Mouse (Mus musculus): ENCODE data around the gene Pros1. TPM values are rescaled to one million over a fixed set of nuclear protein-coding genes. Genes with fewer than 3 reads are reported as not detected.

Pros1 gene
- polyA plus RNA-seq (2016; fragmentation: Nextera tagmentation; extraction: Ambion mirVana) = 15.2 and 17.4 TPM in 2 replicates

DNA sequence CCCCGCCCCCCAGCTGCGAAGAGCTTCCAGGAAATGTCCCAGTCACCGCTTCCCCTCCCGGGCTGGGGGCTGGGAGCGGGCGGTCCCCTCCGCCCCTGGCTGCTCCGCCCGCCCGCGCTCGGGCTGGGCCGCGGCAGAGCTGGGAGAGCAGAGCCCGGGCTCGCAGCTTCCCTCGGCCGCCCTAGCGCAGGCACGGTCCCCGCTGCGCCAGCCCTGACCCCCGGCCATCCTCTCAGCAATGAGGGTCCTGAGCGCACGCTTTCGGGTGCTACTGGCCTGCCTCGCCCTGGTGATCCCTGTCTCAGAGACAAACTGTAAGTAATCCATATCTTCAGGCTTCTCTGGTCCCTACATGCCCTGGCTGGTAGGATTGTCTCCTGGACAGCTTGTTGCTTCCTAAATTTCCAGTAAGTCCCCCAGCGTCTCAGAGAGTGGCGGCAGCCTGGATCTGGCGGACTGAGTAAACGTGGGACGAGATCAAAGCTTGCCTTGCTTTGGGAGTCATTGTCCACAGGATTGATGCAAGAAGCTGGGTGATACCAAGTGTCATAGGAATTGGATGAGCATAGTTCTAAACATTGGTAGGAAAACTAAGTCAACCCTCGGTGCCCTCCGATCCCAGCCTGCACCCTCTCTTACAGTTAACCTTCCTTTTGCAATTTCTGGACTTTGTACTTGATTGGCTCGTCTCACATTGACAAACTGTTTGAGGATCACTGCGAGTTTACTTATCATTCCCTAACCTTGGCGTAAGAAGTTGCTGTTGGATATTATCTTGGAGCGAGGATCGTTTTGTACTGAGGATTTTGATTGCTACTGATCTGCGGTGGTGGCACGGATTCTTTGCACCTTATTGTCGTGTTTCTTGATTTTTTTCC lies at the start of gene Pros1:
Gene Pros1 (plus strand): TSS at position 117 of the 878 bp plus-strand sequence.
- 4% methylated on average over 42 of the region's 42 CpGs for WGBS
- DNase-seq (ENCODE audit: low spot score) = peak; percentile 87
- no peaks in the 10 kb centered on the region for H3K27me3 ChIP-seq (ENCODE audit: insufficient read depth, poor library complexity, severe bottlenecking)
- no peaks in the 10 kb centered on the region for H3K9me3 ChIP-seq
- peak within 1 kb of the TSS; percentile 93 for H3K27ac ChIP-seq
- peak within 1 kb of the TSS; percentile 76 for H3K4me3 ChIP-seq
- H3K4me1 ChIP-seq = no peaks in the 10 kb centered on the region; the same call in 1 of the 2 replicates
- H3K36me3 ChIP-seq = no peaks in the 10 kb centered on the region

DNA sequence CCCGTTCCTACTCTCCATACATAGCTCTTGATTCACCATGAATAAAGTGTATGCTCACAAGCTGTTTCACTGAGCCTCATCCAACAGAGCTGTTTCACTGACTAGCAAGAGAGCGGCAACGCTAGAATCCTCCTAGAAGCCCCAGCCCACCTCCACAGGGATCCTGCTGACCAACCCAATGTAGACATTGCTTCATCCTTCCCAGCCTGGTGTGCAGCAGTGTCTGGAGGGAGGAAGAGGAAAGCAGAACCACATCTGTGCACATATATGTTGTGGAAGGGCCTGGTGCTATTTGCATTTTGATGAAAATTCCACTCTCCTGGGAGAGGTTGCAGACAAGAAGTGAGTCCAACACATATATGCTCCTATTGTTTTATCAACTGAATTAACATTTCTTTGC lies 49.5 kb upstream of the Pros1 start:
- H3K4me3 ChIP-seq = no peak overlapping the region
- peaks cover under 1% of the 10 kb centered on the region; the same call in 1 of the 2 replicates for H3K4me1 ChIP-seq
- peaks cover 8% of the 10 kb centered on the region; the same call in 1 of the 2 replicates for H3K36me3 ChIP-seq
- H3K9me3 ChIP-seq = no peaks in the 10 kb centered on the region
- H3K27ac ChIP-seq = no peak overlapping the region
- WGBS = 91% methylated on average over 3 of the region's 3 CpGs
- no peak for DNase-seq (ENCODE audit: low spot score)
- H3K27me3 ChIP-seq (ENCODE audit: insufficient read depth, poor library complexity, severe bottlenecking) = no peaks in the 10 kb centered on the region

DNA sequence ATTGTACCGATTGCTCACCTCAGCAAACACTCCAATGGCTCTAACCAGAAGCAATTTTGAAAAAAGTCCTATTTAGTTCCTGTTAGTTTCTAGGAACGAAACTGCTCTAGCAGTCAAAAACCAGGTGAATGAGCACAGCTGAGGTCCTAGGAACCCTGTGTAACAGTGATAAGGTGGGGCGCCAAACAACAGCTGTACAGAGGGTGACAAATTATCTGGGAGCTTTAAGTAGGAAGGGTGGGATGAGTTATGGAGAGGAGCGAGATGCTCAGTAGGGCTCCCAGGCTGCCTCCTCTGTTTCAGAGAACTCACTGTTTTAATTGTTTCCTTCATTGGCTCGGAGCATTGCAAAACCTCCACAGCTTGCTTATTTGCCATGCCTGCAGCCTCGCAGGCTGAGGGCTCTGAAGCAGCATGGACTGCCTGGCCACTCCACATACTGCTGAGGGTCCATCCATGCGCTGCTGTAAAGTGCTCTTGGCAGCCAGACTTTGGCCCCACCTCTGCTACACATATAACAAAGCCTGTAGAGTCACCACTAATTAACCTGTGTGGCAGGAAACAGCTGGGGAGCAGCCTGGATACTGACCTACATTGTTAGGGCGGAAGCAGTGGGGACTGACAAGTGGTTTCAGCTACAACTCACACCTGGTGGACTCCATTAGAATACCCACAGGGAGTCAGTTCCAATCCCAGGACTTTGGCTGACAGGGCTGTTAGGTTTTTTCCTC lies 46.7 kb upstream of the Pros1 start:
- no peaks in the 10 kb centered on the region for H3K9me3 ChIP-seq
- no peak for DNase-seq (ENCODE audit: low spot score)
- H3K27ac ChIP-seq = no peak overlapping the region
- no peaks in the 10 kb centered on the region for H3K4me1 ChIP-seq
- no peak overlapping the region for H3K4me3 ChIP-seq
- H3K36me3 ChIP-seq = peaks cover 4% of the 10 kb centered on the region; the same call in 1 of the 2 replicates
- no peaks in the 10 kb centered on the region for H3K27me3 ChIP-seq (ENCODE audit: insufficient read depth, poor library complexity, severe bottlenecking)
- WGBS = 58% methylated on average over 8 of the region's 8 CpGs

DNA sequence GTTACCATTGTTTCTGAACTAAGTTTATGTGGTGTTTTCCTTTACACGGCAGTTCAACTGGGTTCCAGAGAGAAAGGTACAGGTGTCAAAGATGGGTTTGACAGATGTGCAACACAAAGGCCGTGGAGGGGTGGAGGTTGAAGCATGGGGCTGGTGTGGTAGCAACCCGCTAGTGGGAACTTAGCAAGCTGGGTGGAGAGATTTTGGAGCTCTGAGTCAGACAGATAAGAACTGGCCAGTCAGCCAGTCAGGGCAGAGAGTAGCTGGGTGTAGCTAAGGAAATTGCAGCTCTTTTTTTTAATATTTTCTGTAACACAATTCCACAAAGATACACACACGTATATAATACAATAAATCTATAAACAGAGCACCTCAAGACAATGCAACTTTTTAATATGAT lies 43.3 kb upstream of the Pros1 start:
- Histone ChIP-seq H3K27ac (no peak overlapping the region), H3K9me3 (no peaks in the 10 kb centered on the region), H3K36me3 (peaks cover 2% of the 10 kb centered on the region; the same call in 1 of the 2 replicates), H3K27me3 (ENCODE audit: insufficient read depth, poor library complexity, severe bottlenecking) (no peaks in the 10 kb centered on the region), H3K4me3 (no peak overlapping the region), H3K4me1 (no peaks in the 10 kb centered on the region)
- no peak for DNase-seq (ENCODE audit: low spot score)
- 72% methylated on average over 4 of the region's 4 CpGs for WGBS

DNA sequence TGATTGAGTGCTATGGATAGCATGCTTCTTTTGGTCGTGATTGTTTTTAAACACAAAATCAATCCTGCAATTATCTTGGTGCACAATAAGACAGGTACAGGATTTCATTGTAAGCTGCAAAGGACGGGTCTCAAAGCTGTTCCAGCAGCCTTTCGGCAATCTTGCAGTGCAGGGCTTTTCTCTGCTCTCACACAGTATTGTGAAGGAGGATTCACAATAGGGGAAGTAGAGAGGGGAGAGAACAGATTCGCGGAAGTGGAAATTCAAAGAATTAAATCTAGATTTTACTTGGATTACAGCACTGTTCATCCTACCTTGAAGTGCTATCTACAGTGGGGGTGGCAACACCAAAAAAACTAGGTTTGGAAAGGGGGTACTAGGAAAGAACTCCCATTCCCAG lies 40.3 kb upstream of the Pros1 start:
- Histone ChIP-seq H3K4me3 (no peak overlapping the region), H3K36me3 (peaks cover 2% of the 10 kb centered on the region; the same call in 1 of the 2 replicates), H3K27ac (no peak overlapping the region), H3K27me3 (ENCODE audit: insufficient read depth, poor library complexity, severe bottlenecking) (no peaks in the 10 kb centered on the region), H3K9me3 (no peaks in the 10 kb centered on the region), H3K4me1 (no peaks in the 10 kb centered on the region)
- DNase-seq (ENCODE audit: low spot score) = no peak
- WGBS = 89% methylated on average over 5 of the region's 5 CpGs

DNA sequence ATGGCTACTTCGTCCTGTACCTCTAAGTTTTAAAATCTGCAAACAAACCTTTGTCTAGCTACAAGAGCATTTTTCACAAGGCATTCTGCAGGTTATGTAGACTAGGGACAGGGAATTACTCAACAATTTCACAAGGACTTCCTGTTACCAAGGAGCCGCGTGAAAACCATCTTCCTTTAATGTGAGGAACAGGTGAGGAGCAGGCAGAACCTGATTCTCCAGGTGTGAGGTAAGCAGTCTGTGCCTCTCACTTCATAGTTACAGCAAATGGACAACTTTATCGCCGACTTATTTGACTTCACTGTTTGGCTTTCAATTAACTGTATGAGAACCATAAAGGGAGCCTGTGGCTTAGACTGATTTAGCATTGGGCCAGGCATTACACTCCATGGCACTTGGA lies 39.6 kb upstream of the Pros1 start, which contains the start of gene Stx19:
Gene Stx19 (plus strand): TSS at position 186 of the 400 bp plus-strand sequence.
- Histone ChIP-seq H3K4me3 (no peak within 1 kb of the TSS), H3K27me3 (ENCODE audit: insufficient read depth, poor library complexity, severe bottlenecking) (no peaks in the 10 kb centered on the region), H3K27ac (no peak within 1 kb of the TSS), H3K9me3 (no peaks in the 10 kb centered on the region), H3K4me1 (no peaks in the 10 kb centered on the region), H3K36me3 (peaks cover 2% of the 10 kb centered on the region; the same call in 1 of the 2 replicates)
- no peak for DNase-seq (ENCODE audit: low spot score)
- 82% methylated on average over 5 of the region's 5 CpGs for WGBS

DNA sequence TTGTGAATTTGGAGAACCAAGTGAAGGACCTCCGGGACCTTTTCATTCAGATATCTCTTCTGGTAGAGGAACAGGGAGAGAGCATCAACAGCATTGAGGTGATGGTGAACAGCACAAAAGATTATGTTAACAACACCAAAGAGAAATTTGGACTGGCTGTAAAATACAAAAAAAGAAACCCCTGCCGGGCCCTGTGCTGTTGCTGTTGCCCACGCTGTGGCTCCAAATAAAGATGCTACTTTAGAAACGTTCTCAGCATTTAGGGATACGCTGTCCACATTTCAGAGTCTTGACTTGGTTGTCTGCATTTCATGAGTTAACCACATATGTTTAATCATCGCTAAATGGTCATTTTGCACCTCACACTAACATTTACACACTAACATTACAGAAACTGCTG lies 31.6 kb upstream of the Pros1 start:
- Histone ChIP-seq H3K27me3 (ENCODE audit: insufficient read depth, poor library complexity, severe bottlenecking) (no peaks in the 10 kb centered on the region), H3K4me1 (no peaks in the 10 kb centered on the region), H3K27ac (no peak overlapping the region), H3K9me3 (no peaks in the 10 kb centered on the region), H3K4me3 (no peak overlapping the region), H3K36me3 (no peaks in the 10 kb centered on the region)
- WGBS = 91% methylated on average over 6 of the region's 6 CpGs
- DNase-seq (ENCODE audit: low spot score) = no peak

DNA sequence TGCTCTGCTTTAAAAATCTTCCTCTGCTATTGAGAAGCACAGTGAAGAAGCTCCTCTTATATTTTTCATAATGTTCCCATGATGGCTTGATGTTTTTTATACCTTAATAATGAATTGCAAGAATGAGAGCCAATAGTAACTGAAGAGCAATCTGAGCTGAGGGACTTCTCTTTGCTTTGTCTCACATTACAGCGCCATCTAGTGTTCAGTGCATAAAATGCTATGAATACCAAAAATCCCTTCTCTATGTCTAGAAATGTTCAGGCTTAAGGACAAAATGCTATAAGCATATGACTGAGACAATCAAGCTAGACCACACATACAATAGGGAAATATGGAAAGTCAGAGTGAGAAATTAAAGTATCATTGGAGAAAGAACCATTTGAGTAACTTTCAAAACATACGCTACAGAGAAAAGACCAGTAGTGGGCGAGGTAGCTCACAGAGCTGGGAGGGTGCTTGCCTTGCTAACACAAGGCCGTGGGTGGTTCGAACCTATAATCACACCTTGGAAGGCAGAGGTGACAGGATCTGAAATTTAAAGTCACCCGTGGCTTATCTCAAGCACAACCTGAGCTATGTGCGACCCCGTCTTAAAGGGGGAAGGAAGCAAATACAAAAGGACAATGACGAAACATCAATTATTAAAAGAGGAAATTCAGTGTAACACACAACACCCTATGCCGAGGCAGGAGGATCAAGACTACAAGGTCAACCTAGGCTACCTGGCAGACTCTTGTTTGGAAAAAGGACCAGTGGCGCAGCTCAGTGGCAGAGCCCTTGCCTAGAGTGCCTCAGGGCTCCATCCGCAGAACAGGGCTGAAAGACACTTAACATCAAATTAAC lies 27.7 kb upstream of the Pros1 start:
- Histone ChIP-seq H3K4me3 (no peak overlapping the region), H3K4me1 (no peaks in the 10 kb centered on the region), H3K27ac (no peak overlapping the region), H3K27me3 (ENCODE audit: insufficient read depth, poor library complexity, severe bottlenecking) (no peaks in the 10 kb centered on the region), H3K36me3 (no peaks in the 10 kb centered on the region), H3K9me3 (no peaks in the 10 kb centered on the region)
- 75% methylated on average over 12 of the region's 12 CpGs for WGBS
- DNase-seq (ENCODE audit: low spot score) = no peak

DNA sequence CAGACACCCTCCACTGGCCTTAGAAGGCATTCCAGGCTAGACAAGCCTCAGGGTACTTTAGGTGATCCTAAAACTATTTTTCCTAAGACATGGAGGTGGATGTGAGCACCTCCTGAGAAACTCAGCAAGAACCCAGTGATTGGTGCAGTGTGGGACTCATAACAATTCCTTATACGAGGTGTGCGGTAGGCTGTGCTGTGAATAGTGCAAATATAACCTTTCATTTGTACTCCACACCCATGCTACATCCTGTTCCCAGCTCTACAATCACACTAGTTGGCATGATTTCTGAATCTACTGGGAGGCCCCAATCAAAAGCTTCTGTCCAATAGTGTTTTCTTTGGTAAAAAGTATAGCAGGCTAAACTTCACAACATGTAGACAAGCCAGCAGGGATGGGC lies 22.1 kb upstream of the Pros1 start:
- WGBS = 82% methylated on average over 2 of the region's 2 CpGs
- Histone ChIP-seq H3K9me3 (no peaks in the 10 kb centered on the region), H3K4me3 (no peak overlapping the region), H3K36me3 (no peaks in the 10 kb centered on the region), H3K27ac (no peak overlapping the region), H3K4me1 (no peaks in the 10 kb centered on the region), H3K27me3 (ENCODE audit: insufficient read depth, poor library complexity, severe bottlenecking) (no peaks in the 10 kb centered on the region)
- DNase-seq (ENCODE audit: low spot score) = no peak

DNA sequence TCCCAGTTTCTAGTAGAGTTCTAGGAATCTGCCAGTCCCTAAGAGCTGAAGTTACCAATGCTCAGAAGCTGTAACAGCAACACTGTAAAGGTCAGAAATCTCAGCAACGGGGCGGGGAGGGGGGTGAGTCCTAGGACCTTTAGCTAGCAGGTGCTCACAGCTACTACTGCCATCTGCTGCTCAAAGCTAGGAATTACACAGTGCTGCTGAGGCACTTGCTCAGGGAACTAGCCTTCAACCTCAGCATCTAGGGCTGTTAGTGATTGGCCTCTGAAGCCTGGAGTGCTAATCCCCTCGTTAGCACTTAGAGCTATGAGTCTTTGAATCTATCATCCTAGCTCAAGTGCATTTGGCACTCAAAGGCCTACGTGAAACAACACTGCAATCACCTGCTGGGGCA lies 21.6 kb upstream of the Pros1 start:
- Histone ChIP-seq H3K36me3 (no peaks in the 10 kb centered on the region), H3K9me3 (no peaks in the 10 kb centered on the region), H3K27ac (no peak overlapping the region), H3K27me3 (ENCODE audit: insufficient read depth, poor library complexity, severe bottlenecking) (no peaks in the 10 kb centered on the region), H3K4me1 (no peaks in the 10 kb centered on the region), H3K4me3 (no peak overlapping the region)
- DNase-seq (ENCODE audit: low spot score) = no peak
- WGBS = 14% methylated on average over 4 of the region's 4 CpGs

DNA sequence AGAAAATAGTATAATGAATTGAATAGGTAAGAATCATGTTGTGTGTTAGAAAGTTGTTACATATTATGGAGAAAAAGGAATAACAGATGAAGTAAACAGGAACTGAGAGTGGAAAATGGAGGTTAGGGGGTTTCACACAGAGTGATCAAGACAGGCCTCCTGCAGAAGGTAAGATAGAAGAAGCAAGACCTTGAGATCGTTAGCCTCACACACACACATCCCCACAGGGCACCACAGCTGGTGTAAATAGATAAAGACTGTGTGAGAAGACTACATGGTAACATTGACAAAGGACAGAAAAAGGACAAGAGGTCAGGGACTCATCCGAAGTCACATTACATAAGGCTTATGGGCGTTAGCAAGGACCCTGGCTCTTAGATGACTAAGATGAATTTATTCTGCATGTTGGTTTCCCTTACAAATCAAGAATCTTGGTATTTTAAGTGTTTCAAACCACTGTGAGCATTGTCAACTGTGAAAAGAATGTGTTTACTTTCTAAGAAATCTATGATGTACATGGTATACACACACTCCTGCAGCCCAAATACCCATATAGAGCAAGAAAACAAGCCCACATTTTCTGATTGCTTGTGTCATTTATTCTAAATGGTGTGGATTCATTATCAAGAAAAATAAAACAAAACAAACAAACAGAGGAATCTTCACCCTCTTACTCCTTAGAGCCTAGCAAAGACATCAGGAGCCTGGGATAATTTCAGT lies 19.9 kb upstream of the Pros1 start:
- 46% methylated on average over 3 of the region's 3 CpGs for WGBS
- Histone ChIP-seq H3K36me3 (no peaks in the 10 kb centered on the region), H3K4me3 (no peak overlapping the region), H3K27me3 (ENCODE audit: insufficient read depth, poor library complexity, severe bottlenecking) (no peaks in the 10 kb centered on the region), H3K9me3 (no peaks in the 10 kb centered on the region), H3K27ac (no peak overlapping the region), H3K4me1 (no peaks in the 10 kb centered on the region)
- peak; percentile 83 for DNase-seq (ENCODE audit: low spot score)

DNA sequence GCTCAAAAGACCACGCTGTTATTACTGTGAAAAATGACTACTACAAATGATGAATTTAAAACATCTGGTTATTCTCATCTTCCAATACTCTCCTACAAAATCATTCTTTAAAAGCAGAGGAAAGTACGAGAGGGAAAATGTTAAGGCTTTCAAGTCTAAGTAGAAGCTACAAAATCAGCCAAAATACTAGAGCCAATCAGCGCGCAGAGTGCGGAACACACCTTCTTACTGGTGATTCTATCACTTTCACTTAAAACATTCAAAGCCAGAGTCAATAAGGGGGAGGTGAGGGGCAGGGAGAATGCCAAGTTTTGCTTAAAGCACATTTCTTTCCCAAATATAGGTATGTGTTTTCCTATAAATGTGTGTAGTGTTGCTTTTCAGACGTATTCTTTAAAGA lies 8.8 kb upstream of the Pros1 start:
- Histone ChIP-seq H3K4me1 (no peaks in the 10 kb centered on the region), H3K27me3 (ENCODE audit: insufficient read depth, poor library complexity, severe bottlenecking) (no peaks in the 10 kb centered on the region), H3K4me3 (no peak overlapping the region), H3K36me3 (no peaks in the 10 kb centered on the region), H3K27ac (no peak overlapping the region), H3K9me3 (no peaks in the 10 kb centered on the region)
- DNase-seq (ENCODE audit: low spot score) = no peak
- 89% methylated on average over 6 of the region's 6 CpGs for WGBS
